Mouse (Mus musculus) heart, postnatal 14 days (tissue): Measurements from ENCODE around the gene Slc37a1. TPM values are rescaled to one million over a fixed set of nuclear protein-coding genes. Genes with fewer than 3 reads are reported as not detected.

Source experiments
- DNase-seq, 2 experiments: peaks; one replicate each; pipeline ENCODE4 v3.0.0; 2021 to 2022
- intact Hi-C: fragments of 180-260 bp; cut with DNase I; formaldehyde crosslinking; loops from one replicate; pipeline ENCODE4 v1.15.1; 2025
- total RNA-seq, 2 experiments: library from RNA; stranded (reverse); gene quantifications; 2 replicates each; pipeline ENCODE4 v1.2.3; 2021

Gene Slc37a1
- total RNA-seq, 2 experiments from 2014 or later, result 11.7 to 12.3 TPM

DNA sequence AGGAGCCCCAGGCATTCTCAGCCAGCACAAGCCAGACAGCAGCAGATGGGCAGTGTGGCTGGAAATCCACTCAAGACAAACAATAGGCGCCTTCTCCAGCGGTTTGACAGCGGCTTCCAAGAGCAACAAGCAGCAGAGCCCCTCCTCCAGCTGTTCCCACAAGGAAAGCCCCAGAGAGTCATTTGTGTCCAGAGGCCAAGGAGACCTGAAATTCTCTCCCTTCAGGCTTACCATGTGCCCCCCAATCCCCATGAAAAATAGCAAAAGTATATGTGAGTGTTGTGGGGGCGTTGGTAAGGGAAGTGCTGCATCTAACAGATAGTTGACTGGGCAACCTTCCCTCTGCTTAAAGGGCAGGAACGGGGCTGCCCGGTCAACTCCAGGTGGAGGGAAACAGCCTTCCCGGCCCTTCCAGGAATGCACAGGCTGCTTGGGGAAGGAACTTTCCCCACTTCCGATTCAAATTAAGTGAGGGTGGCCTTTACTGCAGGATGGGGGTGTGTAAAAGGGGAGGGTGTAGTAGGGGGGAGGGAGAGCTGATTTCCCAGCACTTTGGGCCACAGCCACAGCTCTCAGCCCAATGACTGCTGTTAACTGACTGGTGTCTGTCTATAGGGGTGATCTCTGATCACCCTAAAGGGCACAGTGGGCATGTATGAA lies 98.5 kb downstream of the Slc37a1 start:
- peak; percentile 62 to 65 for DNase-seq
- intact Hi-C loops, result loop anchor here (5.0 kb wide), 1 partner anchor 47 kb away; no protein-coding TSS in a partner anchor

- intact Hi-C loops, result loop anchor here (5.0 kb wide), 1 partner anchor 46 kb away; no protein-coding TSS in a partner anchor
- peak; percentile 70 to 78 for DNase-seq
Measured at GRCm38 (mm10) chr17:31385671-31386665, 99.4 kb downstream of the Slc37a1 start, which contains the start of gene Pde9a. Gene Pde9a, plus strand, starts transcription at chr17:31386210.

DNA sequence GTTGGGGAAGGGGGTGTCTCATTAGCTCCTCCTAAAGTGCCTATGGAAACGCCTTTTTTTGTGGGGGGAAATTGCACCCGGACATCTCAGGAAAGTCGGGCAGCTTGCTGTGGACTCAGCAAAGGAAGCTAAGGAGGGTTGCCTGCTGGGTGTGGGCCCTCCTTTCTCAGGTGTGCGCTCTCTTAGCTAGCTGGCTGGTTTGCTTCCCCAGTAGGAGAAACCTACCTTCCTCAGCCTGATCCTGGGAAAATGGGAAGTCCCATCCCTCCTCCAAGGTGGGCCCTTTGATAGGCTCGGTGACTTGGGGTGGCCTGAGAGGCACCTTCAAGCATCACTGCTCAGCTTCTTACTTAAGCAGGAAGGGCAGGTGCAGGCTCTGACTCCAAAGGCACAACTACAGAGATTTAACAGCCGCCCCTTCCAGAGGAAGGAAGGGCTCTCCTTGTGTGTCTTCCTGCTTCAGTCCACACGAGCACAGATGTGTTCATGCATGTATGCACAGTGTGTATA lies 100.2 kb downstream of the Slc37a1 start:
- intact Hi-C loops, result loop anchor here (5.0 kb wide), 1 partner anchor 45 kb away; no protein-coding TSS in a partner anchor
- no peak for DNase-seq

- no peak for DNase-seq
- intact Hi-C loops, result loop anchor here (5.0 kb wide), 1 partner anchor 43 kb away; no protein-coding TSS in a partner anchor
Measured at GRCm38 (mm10) chr17:31389432-31390050, 102.9 kb downstream of the Slc37a1 start.

DNA sequence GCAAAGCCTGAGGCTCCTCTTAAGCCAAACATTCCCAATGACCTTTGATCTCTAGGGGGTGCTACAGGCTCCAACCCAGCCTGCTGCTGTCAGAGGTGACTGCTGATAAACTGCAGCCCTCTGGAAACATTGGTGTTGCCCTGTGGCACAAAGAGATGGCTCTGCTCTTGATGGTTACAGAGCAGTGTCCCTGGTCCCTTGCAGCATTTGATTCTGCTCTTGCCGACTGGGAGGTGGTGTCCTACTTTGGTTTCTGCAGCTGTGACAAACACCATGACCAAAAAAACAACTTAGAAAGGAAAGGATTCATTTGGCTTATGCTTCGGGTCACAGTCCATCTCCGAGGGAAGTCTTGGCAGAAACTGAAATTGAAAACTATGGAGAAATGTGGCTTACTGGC lies 104.9 kb downstream of the Slc37a1 start:
- no peak for DNase-seq
- intact Hi-C loops, result no loop called here

DNA sequence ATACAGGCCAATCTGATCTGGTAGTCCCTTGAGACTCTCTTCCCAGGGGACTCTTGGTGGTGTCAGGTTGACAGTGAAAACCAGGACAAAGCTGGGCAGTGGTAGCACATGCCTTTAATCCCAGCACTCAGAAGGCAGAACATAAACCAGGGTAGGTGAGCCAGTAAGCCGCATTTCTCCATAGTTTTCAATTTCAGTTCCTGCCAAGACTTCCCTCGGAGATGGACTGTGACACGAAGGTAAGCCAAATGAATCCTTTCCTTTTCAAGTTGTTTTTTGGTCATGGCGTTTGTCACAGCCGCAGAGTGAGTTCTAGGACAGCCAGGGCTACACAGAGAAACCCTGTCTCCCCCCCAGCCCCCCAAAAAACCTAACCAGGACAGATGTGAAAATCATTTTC lies 105.4 kb downstream of the Slc37a1 start:
- intact Hi-C loops, result no loop called here
- no peak for DNase-seq

GRCm38 (mm10) chr17:31393811-31394210 lies 107.2 kb downstream of the Slc37a1 start:
- no peak for DNase-seq
- intact Hi-C loops, result no loop called here

- no peak for DNase-seq
- intact Hi-C loops, result no loop called here
Measured at GRCm38 (mm10) chr17:31400294-31400693, 113.7 kb downstream of the Slc37a1 start.

Other genes with a start within 250 kb of the Slc37a1 start
- gene Abcg1, start 229.1 kb upstream of the Slc37a1 start, total RNA-seq, result 10 to 100 TPM; 11.0 to 13.5 TPM
- not detected for gene Tff3, start 157.1 kb upstream of the Slc37a1 start, total RNA-seq
- under 1 TPM in 1 of 2 experiments, not detected in 1; 0.88 TPM for gene Tff2, start 142.5 kb upstream of the Slc37a1 start, total RNA-seq
- not detected for gene Tff1, start 121.5 kb upstream of the Slc37a1 start, total RNA-seq
- gene Tmprss3, start 87.8 kb upstream of the Slc37a1 start, total RNA-seq, result not detected
- gene Ubash3a, start 78.9 kb upstream of the Slc37a1 start, total RNA-seq, result under 1 TPM; 0.22 to 0.85 TPM
- 1 to 10 TPM; 1.5 to 1.6 TPM for gene Rsph1, start 9.4 kb upstream of the Slc37a1 start, total RNA-seq
- gene Pde9a, start 99.4 kb downstream of the Slc37a1 start, total RNA-seq, result 10 to 100 TPM in 1 of 2 experiments, 1 to 10 TPM in 1; 7.2 to 11.9 TPM
- gene Wdr4, start 233.2 kb downstream of the Slc37a1 start, total RNA-seq, result 1 to 10 TPM; 5.6 to 9.2 TPM
- gene Ndufv3, start 233.3 kb downstream of the Slc37a1 start, total RNA-seq, result 1,000 to 10,000 TPM; 1,261 to 1,328 TPM